Mouse (Mus musculus): Measurements from ENCODE around the gene Exosc10.

Gene Exosc10

GRCm38 (mm10) chr4:148573222-148573621, 15.0 kb downstream of the Exosc10 start:
- no peak for DNase-seq

GRCm38 (mm10) chr4:148580765-148581164, 22.5 kb downstream of the Exosc10 start:
- peak; percentile 71 to 75 for DNase-seq

GRCm38 (mm10) chr4:148581422-148581821, 23.2 kb downstream of the Exosc10 start:
- no peak for DNase-seq

- no peak for DNase-seq
Measured at GRCm38 (mm10) chr4:148583257-148583656, 25.0 kb downstream of the Exosc10 start.

- no peak for DNase-seq
Measured at GRCm38 (mm10) chr4:148586648-148587047, 28.4 kb downstream of the Exosc10 start.

- DNase-seq = peak; percentile 77 to 82
Measured at GRCm38 (mm10) chr4:148588793-148589192, 30.6 kb downstream of the Exosc10 start.

GRCm38 (mm10) chr4:148589565-148589964, 31.3 kb downstream of the Exosc10 start:
- DNase-seq = peak; percentile 71 to 80

GRCm38 (mm10) chr4:148590421-148591170, 32.4 kb downstream of the Exosc10 start:
- peak; percentile 56 to 59 for DNase-seq

GRCm38 (mm10) chr4:148591171-148591630, 33.0 kb downstream of the Exosc10 start, which contains the start of gene Srm:
TSS of gene Srm (plus strand) at chr4:148591503.
- peak; percentile 98 to 99 for DNase-seq

- peak in 1 of 2 experiments; percentile 65 for DNase-seq
Measured at GRCm38 (mm10) chr4:148591637-148592380, 33.6 kb downstream of the Exosc10 start.

GRCm38 (mm10) chr4:148593996-148594395, 35.8 kb downstream of the Exosc10 start:
- peak in 1 of 2 experiments; percentile 37 for DNase-seq

- DNase-seq = no peak
Measured at GRCm38 (mm10) chr4:148595916-148596315, 37.7 kb downstream of the Exosc10 start.

GRCm38 (mm10) chr4:148596731-148597130, 38.5 kb downstream of the Exosc10 start:
- no peak for DNase-seq

- DNase-seq = no peak
Measured at GRCm38 (mm10) chr4:148598826-148599225, 40.6 kb downstream of the Exosc10 start.

GRCm38 (mm10) chr4:148600316-148600715, 42.1 kb downstream of the Exosc10 start:
- DNase-seq = no peak

- no peak for DNase-seq
Measured at GRCm38 (mm10) chr4:148601871-148602270, 43.6 kb downstream of the Exosc10 start.

- no peak for DNase-seq
Measured at GRCm38 (mm10) chr4:148602357-148603120, 44.3 kb downstream of the Exosc10 start, which contains the start of gene Masp2. TSS of gene Masp2 (plus strand) at chr4:148602554.

GRCm38 (mm10) chr4:148603376-148604139, 45.3 kb downstream of the Exosc10 start:
- DNase-seq = no peak

- DNase-seq = no peak
Measured at GRCm38 (mm10) chr4:148604141-148604540, 45.9 kb downstream of the Exosc10 start.

GRCm38 (mm10) chr4:148604541-148605165, 46.4 kb downstream of the Exosc10 start:
- peak; percentile 85 to 87 for DNase-seq

GRCm38 (mm10) chr4:148607758-148608157, 49.5 kb downstream of the Exosc10 start:
- DNase-seq = peak; percentile 89 to 92

- DNase-seq = no peak
Measured at GRCm38 (mm10) chr4:148609805-148610204, 51.6 kb downstream of the Exosc10 start.
